Mouse (Mus musculus): ENCODE results near the gene Wdr66.

Gene Wdr66

GRCm38 (mm10) chr5:123317992-123318391 lies 66.1 kb downstream of the Wdr66 start:
- DNase-seq: no peak

- DNase-seq: no peak
These were observed 68.2 kb downstream of the Wdr66 start for GRCm38 (mm10) chr5:123320136-123320535.

GRCm38 (mm10) chr5:123324242-123324641 lies 72.3 kb downstream of the Wdr66 start:
- DNase-seq: no peak

GRCm38 (mm10) chr5:123326006-123326750 lies 74.3 kb downstream of the Wdr66 start:
- no peak for DNase-seq

- no peak for DNase-seq
These were observed 74.8 kb downstream of the Wdr66 start for GRCm38 (mm10) chr5:123326751-123327148.

- no peak for DNase-seq
These were observed 75.8 kb downstream of the Wdr66 start for GRCm38 (mm10) chr5:123327686-123328085.

- no peak for DNase-seq
These were observed 81.7 kb downstream of the Wdr66 start for GRCm38 (mm10) chr5:123333566-123333965.

- DNase-seq: no peak
These were observed 84.5 kb downstream of the Wdr66 start for GRCm38 (mm10) chr5:123336205-123336961.

GRCm38 (mm10) chr5:123338463-123338862 lies 86.6 kb downstream of the Wdr66 start:
- no peak for DNase-seq

- peak; percentile 92 for DNase-seq
These were observed 92.1 kb downstream of the Wdr66 start, which contains the start of gene Bcl7a for GRCm38 (mm10) chr5:123343707-123344627. TSS of gene Bcl7a (plus strand) at chr5:123343834.

GRCm38 (mm10) chr5:123344628-123344962 lies 92.7 kb downstream of the Wdr66 start:
- DNase-seq: no peak

- DNase-seq: no peak
These were observed 93.3 kb downstream of the Wdr66 start for GRCm38 (mm10) chr5:123344963-123345852.

- DNase-seq: no peak
These were observed 94.2 kb downstream of the Wdr66 start for GRCm38 (mm10) chr5:123345853-123346654.

GRCm38 (mm10) chr5:123346701-123347270 lies 94.9 kb downstream of the Wdr66 start:
- DNase-seq: peak; percentile 45

GRCm38 (mm10) chr5:123347985-123348384 lies 96.1 kb downstream of the Wdr66 start:
- DNase-seq: no peak

GRCm38 (mm10) chr5:123350386-123350785 lies 98.5 kb downstream of the Wdr66 start:
- DNase-seq: no peak

GRCm38 (mm10) chr5:123355918-123356317 lies 104.0 kb downstream of the Wdr66 start:
- no peak for DNase-seq

GRCm38 (mm10) chr5:123357253-123357652 lies 105.4 kb downstream of the Wdr66 start:
- DNase-seq: no peak

- no peak for DNase-seq
These were observed 107.5 kb downstream of the Wdr66 start for GRCm38 (mm10) chr5:123359431-123359830.

- no peak for DNase-seq
These were observed 111.0 kb downstream of the Wdr66 start for GRCm38 (mm10) chr5:123362911-123363310.
